Mouse (Mus musculus) gastrocnemius, postnatal 4 days (tissue): Measurements from ENCODE around the gene Gm10058. TPM values are rescaled to one million over a fixed set of nuclear protein-coding genes. Genes with fewer than 3 reads are reported as not detected.
"Not testable (repeated sequence)": the region's sequence is repeated elsewhere in the genome, so short reads cannot be mapped to it uniquely, and the experiment has no call there.

ENCODE experiments used
- DNase-seq, 2 experiments: peaks; one replicate each; pipeline ENCODE4 v3.0.0; 2021 to 2022; ENCODE audit warnings: low spot score in 2 of 2, mixed read lengths in 2 of 2
- long read RNA-seq, 2 experiments: library from polyadenylated mRNA; stranded (forward); transcript quantifications; one replicate each; pipeline ENCODE4 v2.0.0; 2021
- total RNA-seq, 2 experiments: library from RNA; stranded (reverse); gene quantifications; 2 replicates each; pipeline ENCODE4 v1.2.3; 2021

The Gm10058 gene
- not detected for total RNA-seq
- long read RNA-seq, experiment 1: 0 reads
- long read RNA-seq, experiment 2: 0 reads

DNA sequence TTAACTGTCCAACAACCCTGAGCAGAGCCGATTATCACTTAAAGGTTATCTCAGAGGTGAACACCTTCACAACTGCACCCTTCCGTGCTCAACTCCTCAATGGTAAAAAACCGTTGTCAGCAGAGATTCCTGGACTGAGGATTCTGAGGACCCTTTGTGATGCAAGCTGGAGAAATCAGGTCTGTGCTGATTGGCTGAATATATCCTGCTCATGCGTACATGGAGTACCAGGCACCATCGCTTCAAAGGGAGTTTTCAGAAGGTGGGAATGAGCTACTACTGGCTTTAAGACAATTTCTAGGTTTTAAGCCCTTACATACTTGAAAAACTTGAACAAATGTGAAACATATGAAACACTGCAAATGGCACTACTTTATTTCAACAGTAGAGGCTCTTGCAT is at the start of gene Gm10058:
Gene Gm10058, minus strand, starts transcription at position 101 of the 400 bp plus-strand sequence.
- not testable (repeated sequence) for DNase-seq
